Mouse (Mus musculus) frontal cortex, postnatal 25 days (tissue): ENCODE results near the gene Lsamp.
"Not testable (repeated sequence)": the region's sequence is repeated elsewhere in the genome, so short reads cannot be mapped to it uniquely, and the experiment has no call there.

Experiments used
- DNase-seq, 2 experiments: peaks; one replicate each; pipeline ENCODE4 v3.0.0; 2022; ENCODE audit warnings: low spot score in 2 of 2

The Lsamp gene

DNA sequence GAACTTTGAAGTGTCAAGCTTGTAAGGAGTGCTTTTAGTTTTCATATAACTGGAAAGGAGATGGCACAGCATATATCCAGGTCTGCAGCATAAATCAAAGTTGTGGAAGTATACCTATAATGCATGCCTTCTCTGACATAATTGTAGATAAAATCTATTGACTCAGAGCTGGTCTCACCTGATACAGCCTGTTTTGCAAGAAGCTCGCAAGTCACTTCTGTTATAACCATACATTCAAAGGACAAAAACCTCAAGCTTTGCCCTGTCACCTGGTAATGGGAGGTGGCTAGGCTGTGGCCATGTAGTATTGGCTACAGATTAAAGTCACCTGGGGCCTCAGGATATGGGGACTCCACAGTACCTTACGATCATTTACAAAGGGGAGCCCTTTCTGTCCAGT is 507.4 kb downstream of the Lsamp start:
- no peak for DNase-seq

GRCm38 (mm10) chr16:40504262-40504960 is 520.2 kb downstream of the Lsamp start:
- no peak for DNase-seq

DNA sequence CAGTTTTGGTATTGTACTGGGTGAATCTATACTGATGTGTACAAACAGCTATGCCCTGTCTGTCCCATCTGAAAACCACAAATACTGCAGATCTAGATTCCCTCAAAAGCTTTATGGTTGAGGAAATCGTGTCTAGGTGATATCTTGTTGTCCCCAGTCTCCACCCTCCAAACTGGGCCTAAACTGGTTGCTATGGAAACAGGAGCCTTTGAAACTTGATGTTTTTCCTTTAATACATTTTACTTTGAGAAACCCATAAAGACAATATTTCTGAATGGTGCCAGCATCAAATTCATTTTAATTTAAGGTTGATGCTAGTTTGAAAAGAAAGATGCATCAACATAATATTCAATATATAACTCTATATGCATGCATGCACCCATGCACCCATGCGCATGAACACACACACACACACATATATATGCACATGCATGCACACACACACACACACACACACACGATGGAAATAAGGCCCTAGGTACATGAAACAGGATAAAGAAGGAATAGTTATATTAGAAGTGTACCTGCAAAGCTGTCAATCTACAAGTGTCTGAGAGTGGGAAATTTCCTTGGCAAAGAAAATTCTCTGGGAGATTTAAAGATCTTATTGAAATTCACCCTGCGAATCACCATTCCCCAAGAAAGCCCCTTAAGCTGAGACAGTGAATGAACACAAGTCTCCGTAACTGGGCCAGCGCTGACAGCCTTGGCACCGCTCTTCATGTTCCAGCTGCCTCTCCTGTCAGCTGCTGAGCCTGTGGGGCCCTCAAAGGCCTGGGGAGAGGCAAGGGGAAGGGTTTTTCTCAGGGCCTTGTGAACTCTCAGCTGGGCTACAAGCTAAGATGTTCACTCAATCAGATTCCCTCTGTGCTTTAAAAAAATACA is 525.2 kb downstream of the Lsamp start:
- DNase-seq = peak in 1 of 2 experiments; percentile 7

- no peak for DNase-seq
These were observed 552.6 kb downstream of the Lsamp start for GRCm38 (mm10) chr16:40536754-40537153.

GRCm38 (mm10) chr16:40549663-40550062 is 565.5 kb downstream of the Lsamp start:
- DNase-seq = no peak

DNA sequence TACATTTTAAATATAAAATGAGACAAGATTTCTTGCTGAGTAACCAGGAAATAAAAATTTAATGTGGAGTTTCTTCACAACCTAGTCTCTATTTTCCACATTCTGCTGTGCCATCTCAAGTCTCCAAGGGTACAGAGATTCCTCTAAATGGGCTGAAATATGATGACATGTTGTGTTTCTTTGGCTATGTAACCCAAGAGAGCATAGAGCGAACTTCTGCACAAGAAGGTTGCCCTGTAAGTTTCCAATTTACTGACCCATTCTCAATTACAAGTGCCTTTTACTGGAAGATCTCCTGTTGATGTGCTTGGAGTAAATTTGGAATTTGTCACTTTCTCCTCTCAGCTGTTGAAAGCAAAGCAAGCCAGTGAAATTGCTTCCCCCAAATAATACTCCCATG is 571.4 kb downstream of the Lsamp start:
- no peak for DNase-seq

DNA sequence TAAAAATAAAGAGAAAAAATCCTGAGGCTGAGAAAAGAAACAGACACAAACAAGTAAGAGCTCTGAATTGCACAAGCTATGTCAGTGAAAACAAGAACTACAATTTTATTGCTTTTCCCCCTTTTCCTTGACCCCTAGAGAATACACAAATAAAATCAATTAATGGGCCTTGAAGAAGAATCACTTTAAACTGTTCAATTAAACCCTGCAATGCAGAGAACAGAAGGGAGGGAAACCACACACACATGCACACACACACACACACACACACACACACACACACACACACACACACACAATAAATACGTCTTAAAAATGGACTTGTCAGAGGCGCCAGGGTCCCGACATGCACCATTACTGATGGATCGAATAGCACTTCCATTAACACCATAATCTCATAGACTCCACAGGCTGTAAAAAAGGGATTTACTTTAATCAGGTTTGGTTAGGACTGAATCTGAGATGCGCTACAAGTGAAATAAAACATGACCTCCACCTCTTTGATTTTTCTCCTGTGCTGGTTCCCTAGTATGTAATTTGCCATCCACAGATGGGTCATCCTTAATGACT is 573.6 kb downstream of the Lsamp start:
- DNase-seq = no peak

GRCm38 (mm10) chr16:40567431-40567941 is 583.3 kb downstream of the Lsamp start:
- DNase-seq = no peak

- DNase-seq = no peak
These were observed 588.1 kb downstream of the Lsamp start for GRCm38 (mm10) chr16:40572085-40572745.

DNA sequence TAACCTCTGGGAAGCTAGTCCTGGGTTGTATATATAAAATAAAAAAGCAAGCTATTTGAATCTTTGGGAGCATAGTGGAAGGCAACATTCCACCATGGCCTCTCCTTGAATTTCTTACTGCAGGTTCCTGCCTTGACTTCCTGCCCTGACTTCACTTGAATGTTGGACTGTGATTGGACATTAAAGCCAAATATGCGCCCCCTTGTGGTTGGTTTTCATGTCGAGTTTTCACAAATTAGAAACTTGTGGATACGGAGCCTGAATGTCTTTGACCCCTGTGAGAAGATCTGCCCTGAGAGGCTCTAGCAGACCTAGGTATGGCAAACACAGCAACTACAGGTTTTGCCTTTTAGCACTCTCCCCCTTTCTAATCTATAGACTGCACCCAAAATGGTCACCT is 597.9 kb downstream of the Lsamp start:
- no peak for DNase-seq

- DNase-seq = no peak
These were observed 609.0 kb downstream of the Lsamp start for GRCm38 (mm10) chr16:40593161-40593560.

DNA sequence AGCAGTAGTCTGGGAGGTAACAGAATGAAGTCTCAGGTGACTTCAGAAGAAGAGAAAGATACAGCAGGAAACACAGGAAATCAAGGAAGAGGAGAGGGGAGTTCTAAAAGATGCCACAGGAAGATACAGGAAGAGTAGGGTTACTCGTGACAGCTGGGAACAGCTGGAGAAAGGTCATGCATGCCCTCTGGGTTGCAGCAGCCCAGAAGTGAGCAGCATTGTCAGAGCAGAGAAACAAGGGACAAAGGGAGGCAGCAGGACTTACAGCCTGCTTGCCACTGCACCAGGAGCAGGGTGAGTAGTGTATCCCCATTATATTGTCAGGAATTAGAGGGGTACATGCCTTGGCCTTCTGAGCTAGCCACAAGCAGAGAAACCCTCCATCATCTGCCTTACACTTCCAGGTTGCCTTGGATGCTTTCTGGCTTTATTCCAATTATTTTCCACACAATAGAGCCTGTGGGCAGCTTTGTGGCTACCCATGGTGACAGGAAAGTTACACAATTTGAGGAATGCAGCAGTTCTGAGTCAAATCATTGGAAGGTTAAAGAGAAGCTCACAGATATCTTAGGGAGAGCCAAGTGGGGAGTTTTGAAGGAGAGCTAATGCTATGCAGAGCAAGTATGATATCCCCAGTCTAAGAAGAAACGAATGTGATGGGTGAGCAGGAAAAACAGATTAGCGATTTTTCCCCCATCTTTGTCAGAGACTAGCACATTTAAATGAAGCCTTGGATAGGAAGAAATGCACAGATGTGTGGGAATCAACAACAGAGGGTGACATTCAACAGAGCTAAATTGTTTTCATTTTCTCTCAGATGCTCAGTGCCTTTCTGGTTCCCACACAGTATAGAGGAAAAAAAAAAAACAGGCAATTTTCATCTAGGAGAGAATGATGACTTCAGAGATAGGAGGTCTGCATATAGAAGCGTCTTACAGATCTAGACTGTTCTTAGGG is 617.5 kb downstream of the Lsamp start:
- DNase-seq = no peak

GRCm38 (mm10) chr16:40607509-40607908 is 623.3 kb downstream of the Lsamp start:
- DNase-seq = no peak

DNA sequence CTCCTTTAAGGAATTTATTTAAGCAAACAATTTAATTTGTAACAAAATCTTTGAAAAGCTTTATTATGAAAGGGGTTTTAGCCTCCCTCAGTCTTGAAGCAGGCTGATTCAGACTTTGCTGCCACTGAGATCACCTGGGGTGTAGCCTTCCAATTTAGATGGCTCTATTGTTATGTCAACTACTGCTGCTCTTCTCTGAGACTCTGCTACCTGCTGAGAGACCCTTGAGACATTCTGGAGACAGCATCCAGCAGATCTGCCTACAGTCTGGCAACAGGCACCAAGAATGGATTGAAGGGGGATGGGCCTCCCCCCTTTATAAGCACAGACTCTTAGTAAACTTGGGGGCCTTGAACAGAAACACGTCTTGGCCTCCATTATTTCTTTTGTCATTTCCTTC is 632.5 kb downstream of the Lsamp start:
- not testable (repeated sequence) for DNase-seq

DNA sequence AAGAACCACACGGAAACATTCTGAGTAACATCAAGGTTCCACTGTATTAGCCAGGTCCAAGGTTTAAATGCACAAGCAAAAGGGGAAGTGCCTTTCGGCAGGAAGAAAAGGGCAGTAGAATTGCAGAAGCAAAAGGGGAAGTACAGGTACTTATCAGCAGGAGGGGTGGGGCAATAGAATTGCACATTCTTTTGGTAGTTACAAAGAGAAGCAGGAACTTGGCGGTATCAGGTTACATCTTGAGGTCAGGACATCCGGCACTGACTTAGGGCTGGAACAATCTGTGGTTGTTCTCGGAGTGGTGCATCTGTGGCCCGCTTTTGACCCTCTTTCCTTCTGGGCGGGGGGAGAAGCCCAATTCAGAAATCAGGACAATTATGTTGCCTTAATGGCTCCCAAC is 636.9 kb downstream of the Lsamp start:
- DNase-seq = not testable (repeated sequence)

GRCm38 (mm10) chr16:40627159-40627558 is 643.0 kb downstream of the Lsamp start:
- no peak for DNase-seq

DNA sequence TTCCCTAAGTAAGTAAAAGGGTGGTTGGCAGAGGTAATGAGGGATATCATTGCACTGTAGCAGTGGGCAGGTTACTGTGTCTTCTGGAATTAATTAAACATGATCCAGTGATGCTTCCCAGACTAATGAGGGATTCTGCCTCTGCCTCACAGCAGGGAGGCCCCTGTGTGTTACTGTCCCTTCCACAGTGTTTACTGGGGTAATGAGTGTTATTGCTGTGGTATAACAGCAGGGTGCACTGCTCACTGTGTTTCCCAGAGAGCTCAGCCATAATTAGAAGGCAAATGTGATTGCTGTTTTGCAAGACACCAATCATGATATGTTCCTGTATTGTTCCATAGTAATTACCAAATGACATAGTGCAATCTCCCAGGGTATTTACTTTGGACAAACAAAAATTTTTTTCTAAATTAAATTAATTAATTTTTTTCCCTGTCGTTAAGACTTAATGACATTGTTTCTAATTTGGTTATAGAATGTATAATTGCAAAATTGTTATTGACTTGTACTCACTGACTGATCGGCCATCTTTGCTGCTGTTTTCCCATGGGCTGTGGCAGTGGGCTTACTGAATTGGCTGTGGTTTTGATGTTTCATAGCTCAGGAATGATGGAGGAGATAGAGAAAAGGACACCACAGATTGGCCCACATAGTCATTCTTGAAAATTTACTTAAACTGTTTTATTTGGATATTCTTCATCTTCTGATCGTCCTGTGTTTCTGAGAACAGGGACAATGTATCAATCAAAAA is 655.6 kb downstream of the Lsamp start:
- no peak for DNase-seq

GRCm38 (mm10) chr16:40652800-40653199 is 668.6 kb downstream of the Lsamp start:
- no peak for DNase-seq

GRCm38 (mm10) chr16:40653508-40653907 is 669.3 kb downstream of the Lsamp start:
- DNase-seq = no peak

- DNase-seq = no peak
These were observed 672.2 kb downstream of the Lsamp start for GRCm38 (mm10) chr16:40656347-40656746.
